Mouse (Mus musculus) heart, adult 18-20 months (tissue): ENCODE results near the gene Otud7a. TPM values are rescaled to one million over a fixed set of nuclear protein-coding genes. Genes with fewer than 3 reads are reported as not detected.
A peak's percentile ranks its signal among the peaks of the same experiment; 100 is the strongest.

Source experiments
- DNase-seq, 2 experiments: peaks; one replicate each; pipeline ENCODE4 v3.0.0; 2021 to 2022; ENCODE audit warnings: mixed read lengths in 1 of 2
- total RNA-seq, 2 experiments: library from RNA; stranded (reverse); gene quantifications; 2 replicates each; pipeline ENCODE4 v1.2.3; 2021

The Otud7a gene
- total RNA-seq, 2 experiments from 2014 or later = not detected

GRCm38 (mm10) chr7:63697921-63698320, 253.4 kb downstream of the Otud7a start:
- no peak for DNase-seq

GRCm38 (mm10) chr7:63717903-63718302, 273.4 kb downstream of the Otud7a start:
- DNase-seq = no peak

GRCm38 (mm10) chr7:63719183-63719944, 274.8 kb downstream of the Otud7a start:
- no peak for DNase-seq

GRCm38 (mm10) chr7:63720682-63721081, 276.1 kb downstream of the Otud7a start:
- no peak for DNase-seq

- DNase-seq = no peak
Measured at GRCm38 (mm10) chr7:63725040-63725729, 280.6 kb downstream of the Otud7a start.

GRCm38 (mm10) chr7:63729605-63730004, 285.1 kb downstream of the Otud7a start:
- no peak for DNase-seq

GRCm38 (mm10) chr7:63730012-63730411, 285.5 kb downstream of the Otud7a start:
- DNase-seq = no peak

GRCm38 (mm10) chr7:63737725-63738124, 293.2 kb downstream of the Otud7a start:
- no peak for DNase-seq

GRCm38 (mm10) chr7:63738142-63738541, 293.6 kb downstream of the Otud7a start:
- no peak for DNase-seq

GRCm38 (mm10) chr7:63743116-63743515, 298.6 kb downstream of the Otud7a start:
- no peak for DNase-seq

GRCm38 (mm10) chr7:63752081-63752480, 307.5 kb downstream of the Otud7a start:
- DNase-seq = peak; percentile 40 to 79

- DNase-seq = peak; percentile 56 to 73
Measured at GRCm38 (mm10) chr7:63753274-63753751, 308.8 kb downstream of the Otud7a start.

GRCm38 (mm10) chr7:63754573-63755475, 310.3 kb downstream of the Otud7a start:
- peak; percentile 64 to 67 for DNase-seq

GRCm38 (mm10) chr7:63755476-63755948, 311.0 kb downstream of the Otud7a start:
- DNase-seq = peak; percentile 88 to 94

- DNase-seq = no peak
Measured at GRCm38 (mm10) chr7:63757136-63757677, 312.7 kb downstream of the Otud7a start.

GRCm38 (mm10) chr7:63757678-63758239, 313.2 kb downstream of the Otud7a start:
- no peak for DNase-seq

GRCm38 (mm10) chr7:63758240-63758826, 313.8 kb downstream of the Otud7a start:
- no peak for DNase-seq

GRCm38 (mm10) chr7:63759606-63760005, 315.1 kb downstream of the Otud7a start:
- no peak for DNase-seq

- no peak for DNase-seq
Measured at GRCm38 (mm10) chr7:63762529-63762928, 318.0 kb downstream of the Otud7a start.

GRCm38 (mm10) chr7:63768398-63769029, 324.0 kb downstream of the Otud7a start:
- no peak for DNase-seq

GRCm38 (mm10) chr7:63773268-63773667, 328.7 kb downstream of the Otud7a start:
- DNase-seq = no peak
